Mouse (Mus musculus) hindbrain, embryonic 11.5 days (tissue): ENCODE measurements around the gene Pde4d. TPM values are rescaled to one million over a fixed set of nuclear protein-coding genes. Genes with fewer than 3 reads are reported as not detected.

Experiments used
- ATAC-seq: fragments of 200-750 bp; cut with Nextera tagmentation; 2 replicates; pipeline ENCODE4 v1.8.0; 2017; ENCODE audit warnings: mild to moderate bottlenecking, moderate TSS enrichment, moderate library complexity; ENCODE audit not compliant: low FRiP score
- DNase-seq: peaks from one replicate; pipeline ENCODE4 v3.0.0-alpha.2; 2015; ENCODE audit warnings: low spot score
- H3K27ac ChIP-seq: fragments of 300-500 bp; sonication (generic); 2 replicates; pipeline ENCODE4 v1.5.1; 2014; ENCODE audit warnings: mild to moderate bottlenecking, low read depth, low read length
- H3K27me3 ChIP-seq: fragments of 300-500 bp; sonication (generic); 2 replicates; pipeline ENCODE4 v1.6.1; 2014; ENCODE audit warnings: mild to moderate bottlenecking, low read length, moderate library complexity, mixed read lengths; ENCODE audit not compliant: control insufficient read depth, insufficient read depth
- H3K36me3 ChIP-seq: fragments of 300-500 bp; sonication (generic); 2 replicates; pipeline ENCODE4 v1.6.1; 2014; ENCODE audit warnings: mild to moderate bottlenecking, low read length, moderate library complexity, mixed read lengths; ENCODE audit not compliant: control insufficient read depth, insufficient read depth
- H3K4me1 ChIP-seq: fragments of 300-500 bp; sonication (generic); replicated peaks from 2 replicates; pipeline ENCODE4 v1.6.1; 2014; ENCODE audit warnings: low read length, mixed read lengths; ENCODE audit not compliant: control insufficient read depth, insufficient read depth
- H3K4me2 ChIP-seq: fragments of 300-500 bp; sonication (generic); replicated peaks from 2 replicates; pipeline ENCODE4 v1.6.1; 2014; ENCODE audit warnings: mild to moderate bottlenecking, low read depth, low read length
- H3K4me3 ChIP-seq: fragments of 300-500 bp; sonication (generic); 2 replicates; pipeline ENCODE4 v1.5.1; 2014; ENCODE audit warnings: low read depth, low read length
- H3K9ac ChIP-seq: fragments of 300-500 bp; sonication (generic); 2 replicates; pipeline ENCODE4 v1.6.1; 2014; ENCODE audit warnings: low read depth, low read length
- H3K9me3 ChIP-seq: fragments of 300-500 bp; sonication (generic); 2 replicates; pipeline ENCODE4 v1.6.1; 2016; ENCODE audit warnings: low read length; ENCODE audit not compliant: control insufficient read depth
- WGBS: fragments of 180-500 bp; shearing (Covaris S2); extraction: QIAGEN DNeasy Blood & Tissue Kit; methylation state at CpG from one replicate; pipeline ENCODE4 v1.1.7; 2014; 5-methylcytosine and 5-hydroxymethylcytosine counted together
- polyA plus RNA-seq: library from polyadenylated mRNA; unstranded; fragments of >200 nt; fragmentation: Nextera tagmentation; extraction: Ambion mirVana; gene quantifications from 2 replicates; pipeline ENCODE4 v1.2.1, GENCODE M21; 2014

The Pde4d gene
- polyA plus RNA-seq, 1 experiment from 2014 or later, result 18.3 TPM

DNA sequence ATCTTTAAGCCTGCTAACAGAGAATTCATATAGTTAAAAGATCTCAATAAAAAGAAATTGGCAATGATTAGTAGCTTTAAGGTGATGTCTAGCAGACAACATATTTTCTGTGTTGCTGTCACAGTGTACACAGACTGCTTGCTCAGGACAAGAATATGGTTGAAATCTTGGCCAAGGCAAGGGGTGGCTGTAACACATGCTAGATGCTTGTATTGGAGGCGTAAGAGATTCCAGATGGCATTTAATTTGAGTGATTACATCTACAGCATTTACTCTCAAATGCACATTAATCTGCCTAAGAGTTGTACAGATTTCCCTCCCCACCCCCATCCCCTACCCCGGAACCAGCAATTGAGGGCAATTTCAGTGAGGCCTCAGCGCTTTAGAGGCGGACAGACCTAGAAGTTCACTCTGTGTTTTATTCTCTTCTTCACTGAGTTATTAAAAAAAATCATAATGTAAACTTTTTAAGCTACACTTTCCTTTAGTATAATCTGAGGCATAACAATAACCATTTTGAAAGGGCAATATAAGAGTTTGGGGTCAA lies 1456.7 kb downstream of the Pde4d start:
- Histone ChIP-seq H3K27me3 (no peaks in the 10 kb centered on the region), H3K4me3 (no peak overlapping the region), H3K9me3 (no peaks in the 10 kb centered on the region), H3K9ac (no peak overlapping the region), H3K27ac (no peak overlapping the region), H3K36me3 (no peaks in the 10 kb centered on the region), H3K4me2 (no peak overlapping the region), H3K4me1 (0 out of 2 replicates have a peak, but pooled peaks cover 3% of the 10 kb centered on the region)
- ATAC-seq (no peak), DNase-seq (no peak)
- 90% methylated on average over 4 of the region's 4 CpGs for WGBS

DNA sequence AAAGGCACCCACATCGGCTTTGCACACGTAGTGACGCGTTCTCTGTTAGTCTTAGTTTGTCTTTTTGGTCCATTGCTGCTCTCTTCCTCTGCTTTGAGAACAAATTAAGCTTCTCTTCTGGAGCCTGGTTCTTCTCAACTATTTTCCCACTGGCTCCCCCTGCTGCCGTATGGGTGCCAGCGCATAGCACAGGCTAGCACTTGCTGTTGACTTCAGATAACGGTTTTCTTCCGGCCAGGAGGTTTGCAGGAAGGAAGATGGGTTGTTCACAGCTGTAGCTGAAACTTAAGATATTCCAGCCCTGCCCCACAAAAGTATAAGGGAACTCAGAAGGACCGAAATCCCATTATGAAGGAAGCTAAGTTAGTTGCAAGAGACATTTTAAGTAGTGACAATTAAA lies 1457.9 kb downstream of the Pde4d start:
- H3K9ac ChIP-seq, result no peak overlapping the region
- ATAC-seq, result no peak
- peaks cover 3% of the 10 kb centered on the region; the same call in 1 of the 2 replicates for H3K4me1 ChIP-seq
- no peak overlapping the region for H3K4me2 ChIP-seq
- DNase-seq, result peak; percentile 82
- H3K36me3 ChIP-seq, result no peaks in the 10 kb centered on the region
- 33% methylated on average over 9 of the region's 9 CpGs for WGBS
- H3K9me3 ChIP-seq, result no peaks in the 10 kb centered on the region
- no peaks in the 10 kb centered on the region for H3K27me3 ChIP-seq
- H3K27ac ChIP-seq, result no peak overlapping the region
- no peak overlapping the region for H3K4me3 ChIP-seq

GRCm38 (mm10) chr13:109908386-109908785 lies 1458.6 kb downstream of the Pde4d start:
- Histone ChIP-seq H3K9me3 (no peaks in the 10 kb centered on the region), H3K4me3 (no peak overlapping the region), H3K36me3 (no peaks in the 10 kb centered on the region), H3K4me2 (no peak overlapping the region), H3K27ac (no peak overlapping the region), H3K9ac (no peak overlapping the region), H3K4me1 (peaks cover 3% of the 10 kb centered on the region; the same call in 1 of the 2 replicates), H3K27me3 (no peaks in the 10 kb centered on the region)
- WGBS, result 77% methylated on average over 3 of the region's 3 CpGs
- DNase-seq (no peak), ATAC-seq (no peak)

DNA sequence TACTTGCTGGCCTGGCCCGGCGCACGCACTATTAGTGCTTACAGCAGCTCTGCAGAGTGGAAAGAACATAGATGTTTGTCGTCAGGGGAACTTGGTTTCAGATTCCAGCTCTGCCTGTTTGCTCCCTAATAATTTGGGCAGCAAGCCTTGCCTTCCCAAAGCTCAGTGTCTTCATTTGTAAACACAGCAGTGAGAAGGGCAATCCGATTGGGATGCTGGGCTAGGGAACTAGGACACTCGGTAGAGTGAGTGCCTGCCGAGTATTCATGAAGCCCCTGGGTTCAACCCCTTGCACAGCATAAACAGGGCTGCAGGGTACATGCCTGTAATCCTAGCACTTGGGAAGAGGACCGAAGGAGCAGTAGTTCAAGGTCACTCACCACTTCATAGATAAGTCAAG lies 1459.4 kb downstream of the Pde4d start:
- Histone ChIP-seq H3K4me3 (no peak overlapping the region), H3K27me3 (no peaks in the 10 kb centered on the region), H3K4me1 (no peaks in the 10 kb centered on the region; the same call in 1 of the 2 replicates), H3K27ac (no peak overlapping the region), H3K9me3 (no peaks in the 10 kb centered on the region), H3K36me3 (no peaks in the 10 kb centered on the region), H3K9ac (no peak overlapping the region), H3K4me2 (no peak overlapping the region)
- DNase-seq (no peak), ATAC-seq (no peak)
- WGBS, result 85% methylated on average over 8 of the region's 8 CpGs

- 92% methylated on average over 8 of the region's 8 CpGs for WGBS
- no peak for DNase-seq
- H3K4me1 ChIP-seq, result no peaks in the 10 kb centered on the region; the same call in 1 of the 2 replicates
- no peaks in the 10 kb centered on the region for H3K36me3 ChIP-seq
- no peak overlapping the region for H3K4me3 ChIP-seq
- no peak overlapping the region for H3K27ac ChIP-seq
- no peak for ATAC-seq
- H3K4me2 ChIP-seq, result no peak overlapping the region
- H3K9ac ChIP-seq, result no peak overlapping the region
- no peaks in the 10 kb centered on the region for H3K9me3 ChIP-seq
- H3K27me3 ChIP-seq, result no peaks in the 10 kb centered on the region
Observed at GRCm38 (mm10) chr13:109910915-109911314, 1461.2 kb downstream of the Pde4d start.

DNA sequence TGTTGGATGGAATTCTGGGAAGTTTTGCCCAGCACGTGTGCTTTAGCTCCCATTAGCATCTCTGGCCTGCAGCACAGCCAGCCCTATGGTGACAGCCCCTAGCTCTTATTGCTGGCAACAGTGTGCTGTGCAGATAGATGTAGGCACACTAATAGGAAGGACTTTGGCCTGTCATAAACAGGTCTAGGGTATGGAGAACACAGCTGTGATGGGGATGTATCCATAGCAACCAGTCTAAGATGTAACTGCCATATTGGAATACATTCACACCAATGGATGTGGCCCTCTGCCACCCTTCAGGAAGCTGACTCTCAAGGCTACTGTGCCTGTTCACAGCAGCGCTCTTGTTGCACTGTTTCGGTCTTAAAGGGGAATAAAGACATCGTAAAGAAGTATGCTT lies 1462.9 kb downstream of the Pde4d start:
- no peak overlapping the region for H3K9ac ChIP-seq
- 87% methylated on average over 4 of the region's 4 CpGs for WGBS
- H3K9me3 ChIP-seq, result no peaks in the 10 kb centered on the region
- H3K36me3 ChIP-seq, result no peaks in the 10 kb centered on the region
- no peak for ATAC-seq
- no peak overlapping the region for H3K27ac ChIP-seq
- no peak overlapping the region for H3K4me2 ChIP-seq
- H3K27me3 ChIP-seq, result no peaks in the 10 kb centered on the region
- H3K4me3 ChIP-seq, result no peak overlapping the region
- H3K4me1 ChIP-seq, result no peaks in the 10 kb centered on the region; the same call in 1 of the 2 replicates
- DNase-seq, result no peak

DNA sequence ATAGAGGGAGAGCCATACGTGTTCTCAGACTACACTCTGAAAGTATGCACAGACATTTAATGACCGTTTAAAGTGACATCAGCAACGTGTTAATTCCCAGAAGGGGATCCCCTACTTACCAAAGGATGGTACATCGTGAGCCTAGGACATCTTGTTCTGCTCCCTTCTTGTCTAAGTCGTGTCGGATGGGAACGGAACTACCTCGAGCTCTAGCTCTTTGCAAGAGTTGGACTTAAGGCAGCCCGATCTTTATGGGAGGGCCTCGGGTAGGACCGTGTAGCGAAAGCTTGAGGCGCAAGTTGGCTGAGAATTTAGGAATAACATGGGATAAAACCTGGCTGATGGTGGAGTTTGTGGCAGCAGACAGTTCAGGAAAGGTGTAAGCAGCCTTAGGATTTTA lies 1464.5 kb downstream of the Pde4d start:
- Histone ChIP-seq H3K9me3 (no peaks in the 10 kb centered on the region), H3K9ac (no peak overlapping the region), H3K27me3 (no peaks in the 10 kb centered on the region), H3K27ac (no peak overlapping the region), H3K4me1 (no peaks in the 10 kb centered on the region; the same call in 1 of the 2 replicates), H3K4me2 (no peak overlapping the region), H3K36me3 (no peaks in the 10 kb centered on the region), H3K4me3 (no peak overlapping the region)
- DNase-seq (no peak), ATAC-seq (no peak)
- WGBS, result 90% methylated on average over 13 of the region's 13 CpGs

GRCm38 (mm10) chr13:109914846-109915245 lies 1465.1 kb downstream of the Pde4d start:
- Histone ChIP-seq H3K27ac (no peak overlapping the region), H3K9ac (no peak overlapping the region), H3K27me3 (no peaks in the 10 kb centered on the region), H3K4me1 (no peaks in the 10 kb centered on the region; the same call in 1 of the 2 replicates), H3K4me2 (no peak overlapping the region), H3K4me3 (no peak overlapping the region), H3K9me3 (no peaks in the 10 kb centered on the region), H3K36me3 (no peaks in the 10 kb centered on the region)
- ATAC-seq, result no peak; the same call in 1 of the 2 replicates
- no peak for DNase-seq
- 47% methylated on average over 5 of the region's 5 CpGs for WGBS

- Histone ChIP-seq H3K27ac (no peak overlapping the region), H3K4me1 (no peaks in the 10 kb centered on the region; the same call in 1 of the 2 replicates), H3K4me3 (no peak overlapping the region), H3K9ac (no peak overlapping the region), H3K9me3 (no peaks in the 10 kb centered on the region), H3K27me3 (no peaks in the 10 kb centered on the region), H3K4me2 (no peak overlapping the region), H3K36me3 (no peaks in the 10 kb centered on the region)
- no peak for ATAC-seq
- DNase-seq, result no peak
- WGBS, result 47% methylated on average over 7 of the region's 7 CpGs
Observed at GRCm38 (mm10) chr13:109915501-109915900, 1465.8 kb downstream of the Pde4d start.
